Mouse (Mus musculus): ENCODE data around the gene Spin2f.
"Not testable (repeated sequence)": the region's sequence is repeated elsewhere in the genome, so short reads cannot be mapped to it uniquely, and the experiment has no call there.

Gene Spin2f

DNA sequence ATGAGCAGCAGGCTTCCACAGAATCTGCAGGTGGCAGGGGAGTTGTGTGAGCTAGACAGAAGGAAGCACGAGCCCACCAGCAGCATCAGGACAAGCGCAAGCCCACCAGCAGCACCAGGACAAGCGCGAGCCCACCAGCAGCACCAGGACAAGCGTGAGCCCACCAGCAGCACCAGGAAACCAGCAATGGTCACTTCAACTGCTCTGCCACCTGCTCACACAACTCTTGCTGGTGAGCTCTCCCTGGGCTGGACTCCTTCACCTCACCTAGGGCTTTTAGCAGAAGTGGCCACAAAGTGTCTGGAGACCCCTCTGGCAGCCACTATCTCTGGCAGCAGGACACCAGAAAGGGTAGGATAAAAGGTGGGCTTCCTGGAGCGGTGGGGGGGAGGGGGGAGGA, at the start of gene Spin2f:
TSS of gene Spin2f (plus strand) at position 301 of the 400 bp plus-strand sequence.
- not testable (repeated sequence) for DNase-seq

GRCm38 (mm10) chrX:31212136-31212535, 41.6 kb upstream of the Spin2f start:
- DNase-seq: not testable (repeated sequence)

GRCm38 (mm10) chrX:31223536-31223935, 30.2 kb upstream of the Spin2f start:
- not testable (repeated sequence) for DNase-seq

- DNase-seq: not testable (repeated sequence)
These were observed 18.6 kb upstream of the Spin2f start for GRCm38 (mm10) chrX:31235088-31235487.

DNA sequence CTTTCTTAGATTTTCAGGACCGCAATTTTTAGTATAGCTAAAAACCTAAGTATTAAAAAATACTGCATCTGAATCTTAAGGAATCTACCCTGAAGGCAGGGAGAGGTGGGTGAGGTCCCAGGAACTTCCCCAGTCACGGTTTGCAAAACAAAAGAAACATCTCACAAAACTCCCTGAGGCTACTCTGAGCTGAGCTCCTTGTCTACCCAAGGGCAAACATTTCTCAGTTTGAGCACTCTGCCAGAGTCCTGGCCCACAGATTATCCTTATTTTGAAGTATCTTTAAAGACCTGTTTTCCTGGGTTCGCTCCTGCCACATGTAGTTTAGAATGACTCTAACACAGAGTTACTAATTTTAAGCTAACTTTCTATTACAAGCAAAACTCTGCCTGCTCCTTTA, 11.9 kb upstream of the Spin2f start:
- DNase-seq: not testable (repeated sequence)
